Mouse (Mus musculus) right cerebral cortex, postnatal 4 days (tissue): ENCODE results near the gene Gsn.

Source experiments
- DNase-seq: peaks from one replicate; pipeline ENCODE4 v3.0.0-alpha.2; 2022

Gene Gsn

DNA sequence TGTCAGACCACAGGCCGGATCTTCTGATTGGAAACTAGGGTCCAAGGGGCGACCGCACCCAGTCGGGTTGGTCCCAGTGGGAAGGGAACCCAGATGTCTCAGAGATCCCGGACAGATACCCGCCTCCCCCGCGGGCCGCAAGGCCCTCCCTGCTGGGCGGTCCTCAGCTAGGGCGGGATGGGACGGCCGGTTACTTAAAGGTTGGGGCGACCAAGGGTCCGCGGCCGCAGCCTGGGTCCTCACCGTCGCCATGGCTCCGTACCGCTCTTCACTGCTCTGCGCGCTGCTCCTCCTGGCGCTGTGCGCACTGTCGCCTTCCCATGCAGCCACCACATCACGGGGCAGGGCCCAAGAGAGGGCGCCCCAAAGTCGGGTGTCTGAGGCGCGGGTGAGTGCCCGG lies 26.0 kb downstream of the Gsn start:
- DNase-seq, result no peak

GRCm38 (mm10) chr2:35283997-35284396 lies 27.8 kb downstream of the Gsn start:
- DNase-seq, result no peak

DNA sequence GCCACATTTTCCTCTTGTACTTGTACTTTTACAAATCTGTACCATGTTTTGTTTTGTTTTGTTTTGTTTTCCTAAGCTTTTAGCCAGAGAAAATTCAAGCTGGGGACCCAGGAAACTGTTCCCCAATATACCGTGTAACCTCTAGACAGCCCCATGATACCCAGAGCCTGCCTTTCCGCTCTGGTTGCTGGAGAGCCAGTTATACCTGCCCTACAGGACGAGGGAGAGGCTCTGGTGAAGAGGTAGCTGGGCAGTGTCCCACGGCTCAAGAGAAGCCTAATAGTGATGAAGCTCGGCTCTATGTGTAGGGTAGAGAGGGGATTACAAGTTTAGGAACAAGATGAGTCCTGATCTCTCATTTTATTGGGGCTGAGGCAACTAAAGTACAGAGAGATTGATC lies 29.0 kb downstream of the Gsn start:
- no peak for DNase-seq

GRCm38 (mm10) chr2:35287017-35287620 lies 30.9 kb downstream of the Gsn start:
- DNase-seq, result no peak

GRCm38 (mm10) chr2:35288758-35289635 lies 32.8 kb downstream of the Gsn start:
- peak; percentile 94 for DNase-seq

DNA sequence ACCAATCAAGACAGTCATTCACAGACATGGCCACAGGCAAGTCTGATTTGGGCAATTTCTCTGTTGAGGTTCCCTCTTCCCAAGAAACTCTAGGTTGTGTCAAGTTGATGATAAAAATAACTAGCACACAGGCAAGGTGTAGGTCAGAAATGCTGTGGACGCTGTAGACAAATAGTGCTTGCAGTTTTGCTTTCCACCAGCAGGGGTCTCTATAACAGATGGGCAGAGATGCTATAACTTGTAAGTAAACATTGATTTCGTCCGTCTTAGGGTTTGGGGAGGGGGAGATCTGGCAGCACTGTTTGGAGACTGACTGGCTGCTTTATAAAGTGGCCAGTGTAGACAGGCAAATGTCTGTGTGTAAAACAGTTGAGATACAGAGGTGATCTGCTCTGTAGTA lies 35.7 kb downstream of the Gsn start:
- peak; percentile 62 for DNase-seq

DNA sequence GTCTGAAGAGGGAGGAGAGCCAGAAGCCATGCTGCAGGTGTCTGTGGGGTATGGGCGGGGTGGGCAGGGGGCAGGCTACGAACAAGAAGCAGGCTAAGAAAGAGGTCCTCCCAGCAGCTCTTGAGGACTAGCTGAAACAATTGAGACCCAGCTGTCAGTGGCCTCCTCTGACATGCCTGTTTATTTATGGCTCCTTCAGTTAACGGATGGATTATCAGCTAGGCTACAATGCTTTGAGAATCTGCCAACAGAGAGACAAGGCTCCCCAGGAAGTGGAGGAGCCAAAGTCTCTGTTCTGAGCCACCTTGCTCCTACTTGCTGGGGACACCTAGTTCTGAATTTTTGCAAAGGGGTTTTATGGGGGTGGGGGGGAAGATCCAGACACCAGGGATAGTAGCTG lies 36.5 kb downstream of the Gsn start:
- DNase-seq, result no peak

GRCm38 (mm10) chr2:35293291-35293690 lies 37.1 kb downstream of the Gsn start:
- no peak for DNase-seq

DNA sequence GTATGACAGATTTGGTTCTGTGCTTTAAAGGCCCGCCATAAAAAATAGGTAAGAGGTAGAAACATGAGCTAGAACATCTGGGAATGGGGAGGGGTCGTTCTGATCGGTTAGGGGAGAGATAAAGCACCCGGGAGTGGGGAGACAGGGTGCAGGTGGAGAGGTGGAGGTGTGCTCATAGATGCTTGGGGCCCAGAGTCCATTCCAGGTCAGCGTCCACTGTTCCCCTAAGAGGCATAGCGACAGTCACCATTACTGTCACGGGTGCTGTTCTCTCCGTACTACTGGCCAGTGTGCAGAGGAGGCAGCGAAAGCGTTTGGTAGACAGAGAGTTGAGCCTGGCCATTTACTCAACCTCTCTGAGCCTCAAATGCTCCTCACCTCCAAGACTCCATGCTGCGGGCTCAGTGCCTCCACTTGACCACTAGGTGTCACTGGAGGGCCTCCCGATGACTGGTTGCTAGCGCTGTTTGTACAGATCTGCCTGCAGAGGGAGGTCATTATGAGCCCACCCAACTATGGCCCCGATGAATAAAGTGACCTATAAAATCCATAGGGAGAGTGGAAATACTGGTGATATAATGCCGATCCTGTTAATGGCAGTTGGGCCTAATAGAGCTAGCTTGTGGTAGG lies 41.6 kb downstream of the Gsn start:
- peak; percentile 72 for DNase-seq

- no peak for DNase-seq
Observed at GRCm38 (mm10) chr2:35299437-35299836, 43.3 kb downstream of the Gsn start.

DNA sequence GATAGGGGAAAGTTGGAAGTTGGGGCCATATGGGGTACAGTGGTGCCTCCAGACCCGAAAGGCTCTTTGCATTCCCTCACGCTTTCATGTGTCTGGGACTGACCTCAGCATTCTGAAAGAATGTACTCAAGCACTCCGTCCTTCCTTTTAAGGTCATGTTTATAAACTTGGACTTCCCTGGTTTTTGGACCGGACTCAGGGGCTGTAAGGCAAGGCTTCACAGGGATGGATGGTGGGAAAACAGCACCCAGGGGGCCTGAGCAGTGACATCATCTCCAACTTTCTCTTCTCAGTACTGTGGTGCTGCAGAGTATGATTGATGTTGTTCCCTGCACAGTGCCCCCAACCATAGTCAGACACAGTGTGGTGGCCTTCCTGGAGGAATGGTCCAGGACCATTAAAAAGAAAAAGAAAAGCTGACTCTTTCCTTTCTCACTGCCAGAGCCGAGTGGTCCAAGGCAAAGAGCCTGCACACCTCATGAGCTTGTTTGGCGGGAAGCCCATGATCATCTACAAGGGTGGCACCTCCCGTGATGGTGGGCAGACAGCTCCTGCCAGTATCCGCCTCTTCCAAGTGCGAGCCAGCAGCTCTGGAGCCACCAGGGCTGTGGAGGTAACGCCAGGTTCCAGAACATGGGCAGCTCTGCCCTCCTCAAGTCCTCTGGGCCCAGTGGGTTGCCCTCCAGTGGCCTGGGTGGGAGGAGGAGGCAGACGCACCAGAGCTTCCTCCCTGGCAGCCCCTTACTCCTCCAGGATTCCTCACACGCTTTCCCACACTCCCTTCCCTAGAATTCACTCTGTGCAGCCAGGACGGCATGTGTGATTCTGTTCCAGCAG lies 46.1 kb downstream of the Gsn start:
- no peak for DNase-seq

GRCm38 (mm10) chr2:35308166-35308565 lies 52.0 kb downstream of the Gsn start:
- DNase-seq, result no peak

DNA sequence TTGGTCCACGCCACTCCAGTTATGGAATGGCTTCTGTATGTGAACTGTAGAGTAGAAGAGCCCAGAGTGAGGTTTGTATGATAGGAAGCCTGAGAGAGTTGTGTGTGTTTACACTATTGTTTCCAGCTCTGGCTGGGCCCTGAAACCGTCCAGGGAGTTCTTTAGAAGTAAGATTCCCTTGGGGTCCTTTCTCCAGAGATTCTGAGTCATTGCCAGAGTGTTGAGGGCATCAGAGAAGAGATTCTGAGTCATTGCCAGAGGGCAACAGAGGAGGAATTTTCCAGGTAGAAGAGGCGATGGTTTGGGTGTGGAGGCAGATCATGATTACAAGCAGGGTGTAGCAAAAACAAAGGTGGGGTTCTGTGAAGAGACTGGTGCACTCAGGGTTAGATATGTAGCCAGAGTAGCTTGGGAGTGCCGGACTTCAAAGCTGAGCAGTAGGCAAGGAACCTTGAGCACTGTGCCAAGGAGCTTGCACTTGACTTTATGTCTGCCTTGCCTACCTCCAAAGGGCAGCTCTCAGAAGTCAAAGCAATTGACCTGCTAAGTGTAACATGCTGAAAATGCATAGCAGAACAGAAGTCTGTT lies 53.8 kb downstream of the Gsn start:
- no peak for DNase-seq

DNA sequence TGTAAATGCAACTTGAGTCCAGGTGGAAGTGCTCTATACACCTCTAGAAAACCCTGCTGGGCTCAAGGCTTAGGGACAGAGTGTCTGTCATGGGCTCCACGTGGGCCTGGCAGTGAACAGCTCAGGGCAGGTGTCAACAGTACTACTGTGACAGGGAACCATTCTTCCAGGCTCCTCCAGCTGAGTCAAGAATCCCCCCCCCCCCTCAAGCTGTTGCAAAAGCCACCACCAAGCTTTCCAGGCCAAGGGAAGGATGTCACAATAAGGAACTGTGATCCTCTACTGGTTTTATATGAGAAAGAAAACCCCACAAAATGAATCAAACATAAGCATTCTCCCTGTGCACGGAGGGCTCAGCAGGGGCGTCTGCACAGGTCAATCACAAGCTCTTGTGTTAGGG lies 58.1 kb downstream of the Gsn start:
- DNase-seq, result no peak

- no peak for DNase-seq
Observed at GRCm38 (mm10) chr2:35317604-35318003, 61.4 kb downstream of the Gsn start.

DNA sequence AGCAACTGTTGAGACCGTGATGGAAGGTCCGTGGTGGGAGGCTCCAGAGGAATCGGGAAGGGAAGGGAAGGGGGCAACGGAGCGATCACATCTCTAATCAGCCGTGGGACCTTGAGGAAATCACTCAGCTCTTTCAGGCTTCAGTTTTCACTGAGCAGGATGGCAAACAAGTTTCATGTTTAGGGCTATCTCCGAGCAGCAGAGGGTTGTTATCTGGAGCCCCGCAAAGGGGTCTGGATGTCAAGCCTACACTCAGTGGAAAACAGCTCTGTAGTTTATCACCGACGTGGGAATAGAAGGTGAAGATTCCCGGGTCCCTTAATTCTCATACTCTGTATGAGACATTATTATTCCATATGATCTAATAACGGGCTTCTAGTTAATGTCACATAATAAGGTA lies 62.2 kb downstream of the Gsn start:
- DNase-seq, result no peak

DNA sequence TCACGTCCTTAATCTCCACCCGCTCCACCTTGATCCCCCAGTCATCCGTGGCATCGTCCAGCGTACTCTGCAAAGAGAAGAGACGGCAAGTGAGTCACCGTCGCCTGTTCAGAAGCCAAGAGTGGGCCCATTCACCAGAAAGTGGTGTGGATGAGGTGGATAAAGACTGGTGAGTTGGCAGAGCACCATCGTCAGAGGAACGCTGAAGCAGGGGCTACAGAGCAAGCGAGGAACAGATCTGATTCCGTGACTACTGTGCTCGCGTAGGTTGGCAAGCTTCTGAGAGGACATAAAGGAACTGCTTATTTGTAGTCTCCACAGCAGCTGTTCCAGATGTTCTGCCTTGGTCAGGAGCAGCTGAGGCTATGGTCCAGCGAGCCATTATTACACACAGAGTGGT lies 64.2 kb downstream of the Gsn start:
- no peak for DNase-seq

GRCm38 (mm10) chr2:35322404-35323164 lies 66.4 kb downstream of the Gsn start:
- DNase-seq, result no peak

DNA sequence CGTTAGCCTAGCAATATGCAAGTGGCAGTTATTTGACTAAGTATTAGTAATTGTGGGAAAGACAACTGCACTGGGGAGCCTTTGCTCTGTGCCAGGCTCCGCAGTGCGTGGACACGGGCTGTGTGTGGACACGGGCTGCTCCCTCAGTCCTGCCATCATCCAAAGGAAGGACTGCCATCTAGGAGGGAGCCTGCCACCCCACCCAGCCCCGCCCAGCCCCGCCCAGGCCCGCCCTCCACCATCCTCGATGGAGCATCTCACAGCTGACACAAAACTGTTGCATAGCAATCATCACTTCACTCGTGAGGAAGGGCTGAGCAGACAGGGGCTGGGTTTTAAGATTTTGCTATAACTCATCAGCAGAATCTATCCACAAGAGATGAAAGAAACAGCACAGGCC lies 69.8 kb downstream of the Gsn start:
- DNase-seq, result no peak

GRCm38 (mm10) chr2:35326931-35327330 lies 70.8 kb downstream of the Gsn start:
- no peak for DNase-seq

- DNase-seq, result no peak
Observed at GRCm38 (mm10) chr2:35327583-35327982, 71.4 kb downstream of the Gsn start.
